Mouse (Mus musculus): ENCODE measurements at regions not wholly inside any gene's neighbourhood (a gene's known extent, or its start where the extent isn't known, plus 50 kb on each side); places are given as distances from the start of the nearest gene placed in this dataset.

GRCm38 (mm10) chr15:65733326-65733725, 718.6 kb upstream of the Gm21961 start:
- in situ Hi-C loops (cut with MboI, MseI), result no loop called here

GRCm38 (mm10) chr15:65731308-65731707, 716.6 kb upstream of the Gm21961 start:
- in situ Hi-C loops (cut with MboI, MseI), result no loop called here

- in situ Hi-C loops (cut with MboI, MseI), result no loop called here
Measured at GRCm38 (mm10) chr15:65727061-65727460, 712.4 kb upstream of the Gm21961 start.

- in situ Hi-C loops (cut with MboI, MseI), result no loop called here
Measured at GRCm38 (mm10) chr15:65726271-65726670, 711.6 kb upstream of the Gm21961 start.

GRCm38 (mm10) chr15:65703559-65703958, 688.9 kb upstream of the Gm21961 start:
- in situ Hi-C loops (cut with MboI, MseI), result no loop called here

- in situ Hi-C loops (cut with MboI, MseI), result no loop called here
Measured at GRCm38 (mm10) chr15:65701510-65701909, 686.8 kb upstream of the Gm21961 start.

GRCm38 (mm10) chr15:65698596-65698995, 683.9 kb upstream of the Gm21961 start:
- in situ Hi-C loops (cut with MboI, MseI), result loop anchor here (25.0 kb wide), 1 partner anchor 1964 kb away; no protein-coding TSS in a partner anchor

Data from regulatory T cell (primary cell).